Mouse (Mus musculus) spleen, adult 2 months (tissue): ENCODE results near the gene Trim54. TPM values are rescaled to one million over a fixed set of nuclear protein-coding genes. Genes with fewer than 3 reads are reported as not detected.

Experiments
- DNase-seq, 2 experiments: peaks; one replicate each; pipeline versions ENCODE4 v3.0.0 to v3.0.0-alpha.2; 2012 to 2021; ENCODE audit warnings: low spot score in 2 of 2, low read depth in 1 of 2
- H3K27ac ChIP-seq: fragments of 200-500 bp; 2 replicates; pipeline ENCODE4 v1.5.1; 2012; ENCODE audit warnings: low read length, inconsistent platforms; ENCODE audit not compliant: insufficient read depth
- H3K27me3 ChIP-seq: fragments of 200-500 bp; 2 replicates; pipeline ENCODE4 v1.6.1; 2012; ENCODE audit warnings: mild to moderate bottlenecking, moderate library complexity, low read length, inconsistent platforms; ENCODE audit not compliant: control insufficient read depth, insufficient read depth
- H3K36me3 ChIP-seq: fragments of 200-500 bp; 2 replicates; pipeline ENCODE4 v1.6.1; 2012; ENCODE audit warnings: mild to moderate bottlenecking, low read length, inconsistent platforms; ENCODE audit not compliant: control insufficient read depth, insufficient read depth
- H3K4me1 ChIP-seq: fragments of 200-500 bp; 2 replicates; pipeline ENCODE4 v1.6.1; 2011; ENCODE audit warnings: inconsistent platforms; ENCODE audit not compliant: control insufficient read depth, insufficient read depth, insufficient read length
- H3K4me3 ChIP-seq: fragments of 200-500 bp; 2 replicates; pipeline ENCODE4 v1.5.1; 2011; ENCODE audit warnings: mild to moderate bottlenecking, inconsistent platforms; ENCODE audit not compliant: insufficient read depth, insufficient read length; ENCODE audit errors: extremely low read depth
- CTCF ChIP-seq: fragments of 200-500 bp; IDR thresholded peaks from 2 replicates; pipeline ENCODE4 v1.5.1; 2011; ENCODE audit warnings: mild to moderate bottlenecking, inconsistent platforms; ENCODE audit not compliant: insufficient read depth, insufficient read length, insufficient replicate concordance; ENCODE audit errors: extremely low read depth
- POLR2A ChIP-seq: fragments of 200-500 bp; IDR thresholded peaks from 2 replicates; pipeline ENCODE4 v1.6.1; 2011; ENCODE audit warnings: low read depth, low read length, inconsistent platforms
- WGBS: fragments of 180-500 bp; shearing (Covaris S2); methylation state at CpG from one replicate; pipeline ENCODE4 v1.1.7; 2018; 5-methylcytosine and 5-hydroxymethylcytosine counted together
- polyA plus RNA-seq: library from polyadenylated mRNA; depleted of rRNA; stranded (reverse); fragments of >200 nt; gene quantifications from 2 replicates; pipeline ENCODE4 v1.2.3, GENCODE M21; 2012; rRNA removed

Gene Trim54
- polyA plus RNA-seq, 1 experiment = not detected

DNA sequence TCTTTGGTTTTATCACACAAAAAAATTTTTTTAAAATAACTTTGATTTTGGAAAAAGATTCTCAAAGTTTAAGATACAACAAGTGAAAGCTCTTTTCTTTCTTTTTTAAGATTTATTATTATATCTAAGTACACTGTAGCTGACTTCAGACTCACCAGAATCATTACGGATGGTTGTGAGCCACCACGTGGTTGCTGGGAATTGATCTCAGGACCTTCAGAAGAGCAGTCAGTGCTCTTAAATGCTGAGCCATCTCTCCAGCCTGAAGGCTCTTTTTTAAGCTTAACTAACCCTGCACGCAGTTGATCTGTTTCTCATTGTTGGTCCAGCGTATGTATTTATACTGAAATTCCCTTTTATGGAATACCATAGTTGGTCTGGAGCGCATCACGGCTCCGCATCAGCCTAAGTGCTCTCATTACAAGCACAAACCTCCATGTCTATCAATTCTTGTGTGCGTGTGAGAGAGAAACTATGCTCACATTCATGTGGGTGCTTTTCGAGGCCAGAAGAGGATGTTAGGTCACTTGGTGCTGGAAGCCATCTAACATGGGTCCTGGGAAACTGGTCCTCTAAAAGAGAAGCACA lies 64.8 kb downstream of the Trim54 start:
- Histone ChIP-seq H3K4me1 (peaks cover 3% of the 10 kb centered on the region; the same call in 1 of the 2 replicates), H3K27me3 (no peaks in the 10 kb centered on the region), H3K4me3 (no peak overlapping the region), H3K27ac (no peak overlapping the region), H3K36me3 (no peaks in the 10 kb centered on the region; the same call in 1 of the 2 replicates)
- no peak for DNase-seq
- WGBS = 94% methylated on average over 9 of the region's 9 CpGs
- TF ChIP-seq CTCF = no peak
- no peak for TF ChIP-seq POLR2A

DNA sequence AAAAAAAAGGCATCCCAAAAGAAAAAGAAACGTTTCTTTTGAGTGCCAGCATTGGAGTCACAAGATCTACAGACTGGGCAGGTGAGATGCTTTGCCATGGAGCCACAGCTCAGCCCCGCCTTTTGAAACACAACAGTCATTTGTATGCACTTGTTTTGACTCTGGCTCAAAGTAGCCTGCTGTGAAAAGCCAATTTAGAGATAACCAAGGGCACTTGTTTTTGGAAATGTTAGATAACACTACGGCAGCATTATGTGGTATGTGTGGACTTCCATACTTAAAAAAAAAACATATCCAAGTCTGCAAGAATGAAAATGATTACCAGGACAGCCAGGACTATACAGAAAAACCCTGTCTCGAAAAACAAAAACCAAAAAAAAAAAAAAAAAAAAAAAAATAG lies 67.2 kb downstream of the Trim54 start:
- no peak for TF ChIP-seq POLR2A
- TF ChIP-seq CTCF = no peak
- no peak for DNase-seq
- Histone ChIP-seq H3K4me3 (no peak overlapping the region), H3K4me1 (peaks cover 3% of the 10 kb centered on the region; the same call in 1 of the 2 replicates), H3K27me3 (no peaks in the 10 kb centered on the region), H3K27ac (no peak overlapping the region), H3K36me3 (peaks cover 15% of the 10 kb centered on the region)
- WGBS = 68% methylated on average over 4 of the region's 4 CpGs

Other genes starting within 250 kb of the Trim54 start
- gene Tmem214, start 248.7 kb upstream of the Trim54 start, polyA plus RNA-seq = 60.3 and 67.4 TPM in 2 replicates
- gene Agbl5, start 228.0 kb upstream of the Trim54 start, polyA plus RNA-seq = 11.6 and 16.1 TPM in 2 replicates
- 143 and 161 TPM in 2 replicates for gene Ost4, start 208.9 kb upstream of the Trim54 start, polyA plus RNA-seq
- 83.9 and 104 TPM in 2 replicates for gene Emilin1, start 203.3 kb upstream of the Trim54 start, polyA plus RNA-seq
- gene Khk, start 195.3 kb upstream of the Trim54 start, polyA plus RNA-seq = 28.0 and 30.2 TPM in 2 replicates
- gene Cgref1, start 171.1 kb upstream of the Trim54 start, polyA plus RNA-seq = 0.47 and 0.76 TPM in 2 replicates
- 227 and 270 TPM in 2 replicates for gene Preb, start 156.4 kb upstream of the Trim54 start, polyA plus RNA-seq
- 0.29 and 0.34 TPM in 2 replicates for gene Tcf23, start 148.1 kb upstream of the Trim54 start, polyA plus RNA-seq
- gene Atraid, start 68.4 kb upstream of the Trim54 start, polyA plus RNA-seq = 43.9 and 53.5 TPM in 2 replicates
- gene Slc5a6, start 67.8 kb upstream of the Trim54 start, polyA plus RNA-seq = 16.0 and 16.3 TPM in 2 replicates
- gene Cad, start 61.9 kb upstream of the Trim54 start, polyA plus RNA-seq = 44.0 and 52.5 TPM in 2 replicates
- gene Dnajc5g, start 10.4 kb upstream of the Trim54 start, polyA plus RNA-seq = not detected in 2 replicates
- 0.08 and 0.09 TPM in 2 replicates for gene Slc30a3, start 8.5 kb upstream of the Trim54 start, polyA plus RNA-seq
- gene Ucn, start 22.1 kb downstream of the Trim54 start, polyA plus RNA-seq = not detected in 2 replicates
- gene Mpv17, start 37.5 kb downstream of the Trim54 start, polyA plus RNA-seq = 32.0 and 34.9 TPM in 2 replicates
- gene Gm29609, start 63.2 kb downstream of the Trim54 start, polyA plus RNA-seq = 1.4 and 2.1 TPM in 2 replicates
- gene Gtf3c2, start 63.4 kb downstream of the Trim54 start, polyA plus RNA-seq = 47.3 and 48.9 TPM in 2 replicates
- 58.4 and 66.9 TPM in 2 replicates for gene Snx17, start 76.5 kb downstream of the Trim54 start, polyA plus RNA-seq
- 31.9 and 40.4 TPM in 2 replicates for gene Eif2b4, start 76.7 kb downstream of the Trim54 start, polyA plus RNA-seq
- gene Zfp513, start 85.6 kb downstream of the Trim54 start, polyA plus RNA-seq = 49.3 and 79.8 TPM in 2 replicates
- 65.7 and 110 TPM in 2 replicates for gene Ppm1g, start 104.0 kb downstream of the Trim54 start, polyA plus RNA-seq
- 148 and 199 TPM in 2 replicates for gene Nrbp1, start 124.2 kb downstream of the Trim54 start, polyA plus RNA-seq
- gene Gm9970, start 124.5 kb downstream of the Trim54 start, polyA plus RNA-seq = 0.27 and 0.29 TPM in 2 replicates
- 25.0 and 37.0 TPM in 2 replicates for gene Krtcap3, start 135.0 kb downstream of the Trim54 start, polyA plus RNA-seq
- 17.0 and 18.4 TPM in 2 replicates for gene Ift172, start 174.4 kb downstream of the Trim54 start, polyA plus RNA-seq
- gene Fndc4, start 179.4 kb downstream of the Trim54 start, polyA plus RNA-seq = 3.6 and 4.9 TPM in 2 replicates
- 0.08 TPM in 1 of 2 replicates, not detected in the other for gene Gckr, start 180.7 kb downstream of the Trim54 start, polyA plus RNA-seq